Mouse (Mus musculus) heart, postnatal 4 days (tissue): ENCODE measurements around the gene Trim17. TPM values are rescaled to one million over a fixed set of nuclear protein-coding genes. Genes with fewer than 3 reads are reported as not detected.

Experiments
- DNase-seq: peaks from one replicate; pipeline ENCODE4 v3.0.0; 2021
- total RNA-seq, 2 experiments: library from RNA; stranded (reverse); gene quantifications; 2 replicates each; pipeline ENCODE4 v1.2.3; 2021

The Trim17 gene
- under 1 TPM in 1 of 2 experiments, not detected in 1; 0.10 TPM for total RNA-seq

DNA sequence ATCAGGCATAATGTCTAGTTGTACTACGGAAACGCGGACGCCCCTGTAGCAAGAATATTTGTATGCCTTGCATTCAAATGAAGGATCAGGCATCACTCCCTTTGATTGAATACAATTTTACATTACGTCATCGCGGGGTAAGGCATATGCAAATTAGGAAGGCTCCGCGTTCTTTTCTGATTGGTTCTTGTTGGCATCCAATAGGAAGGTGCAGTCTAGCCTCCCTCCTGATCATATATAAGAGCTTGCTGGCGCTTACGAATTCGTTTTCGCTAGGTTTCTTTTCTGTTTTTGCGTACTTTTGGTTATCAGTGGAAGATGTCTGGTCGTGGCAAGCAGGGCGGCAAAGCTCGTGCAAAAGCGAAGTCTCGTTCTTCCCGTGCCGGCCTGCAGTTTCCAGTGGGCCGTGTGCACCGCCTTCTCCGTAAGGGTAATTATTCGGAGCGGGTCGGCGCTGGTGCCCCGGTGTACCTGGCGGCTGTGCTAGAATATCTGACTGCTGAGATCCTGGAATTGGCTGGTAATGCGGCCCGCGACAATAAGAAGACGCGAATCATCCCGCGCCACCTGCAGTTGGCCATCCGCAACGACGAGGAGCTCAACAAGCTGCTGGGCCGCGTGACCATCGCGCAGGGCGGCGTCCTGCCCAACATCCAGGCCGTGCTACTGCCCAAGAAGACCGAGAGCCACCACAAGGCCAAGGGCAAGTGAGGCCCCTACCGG is at the start of gene Trim17, which contains the start of gene Hist3h2a:
Gene Trim17, plus strand, starts transcription at position 266 of the 723 bp plus-strand sequence.
Gene Hist3h2a, plus strand, starts transcription at position 266 of the 723 bp plus-strand sequence.
- DNase-seq, result peak; percentile 91

DNA sequence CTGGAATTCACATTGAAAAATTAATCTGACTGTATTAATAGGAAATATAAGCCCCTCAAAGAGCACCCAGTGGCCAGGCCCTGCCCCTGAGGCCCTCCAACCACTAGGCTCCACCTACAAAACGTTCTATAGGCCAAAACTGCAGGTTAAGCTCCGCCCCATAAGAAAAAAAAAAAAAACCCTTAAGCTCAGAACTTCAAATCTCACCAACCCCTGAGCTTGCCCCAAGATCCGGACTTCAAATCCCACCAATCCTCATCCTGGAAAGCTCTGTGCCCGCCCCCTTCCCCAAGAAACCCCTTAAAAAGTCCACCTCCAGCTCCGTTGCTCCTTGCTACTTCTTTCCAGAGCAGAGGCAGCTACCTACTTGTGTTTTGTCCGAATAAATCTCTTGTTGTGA is 49.6 kb upstream of the Trim17 start:
- DNase-seq, result peak; percentile 26

DNA sequence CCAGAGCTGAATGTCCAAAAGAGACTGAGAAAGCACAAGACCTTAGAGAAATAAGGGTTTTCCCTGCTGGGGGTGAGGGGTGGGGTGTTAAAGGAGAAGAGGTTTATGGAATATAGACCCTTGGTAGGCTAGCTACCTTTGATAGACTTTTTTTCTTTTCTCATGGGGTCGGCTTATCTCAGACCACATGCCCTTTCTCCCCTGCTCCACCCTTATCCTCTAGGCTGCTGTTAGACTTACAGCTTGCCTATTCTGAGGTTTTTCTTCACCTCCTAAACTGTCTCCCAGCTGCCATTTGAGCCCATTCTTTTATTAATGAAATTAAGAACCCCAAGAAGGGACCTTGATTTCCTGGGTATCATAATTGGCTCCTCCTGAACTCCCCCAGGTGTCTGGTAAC is 40.7 kb upstream of the Trim17 start:
- DNase-seq, result no peak

DNA sequence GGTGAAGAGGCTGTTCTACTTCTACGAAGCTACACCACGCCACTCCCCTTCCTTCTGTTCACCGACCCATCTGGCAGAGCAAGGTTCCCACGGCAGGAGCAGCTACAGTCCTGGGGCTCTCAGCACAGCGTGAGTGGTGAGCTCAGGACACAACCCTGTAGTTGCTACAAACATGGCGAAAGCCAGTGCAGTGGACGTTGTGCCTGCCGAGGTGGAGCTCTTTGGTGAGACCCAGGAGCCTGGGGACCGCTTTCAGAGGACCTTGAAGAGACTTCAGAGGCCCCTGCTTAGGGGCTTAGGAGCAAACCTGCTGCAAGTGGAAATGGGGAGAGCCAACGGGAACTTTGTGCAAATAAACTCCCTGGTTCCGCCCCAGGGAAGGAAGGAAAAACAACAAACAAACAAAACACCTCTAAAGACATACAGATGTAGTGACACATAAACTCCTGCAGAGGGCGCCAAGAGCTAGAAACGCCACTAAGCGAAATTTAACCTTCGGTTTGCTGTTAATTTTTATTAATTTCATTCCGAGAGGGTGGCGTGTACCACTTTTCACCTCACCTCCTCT is 39.9 kb upstream of the Trim17 start:
- peak; percentile 27 for DNase-seq

DNA sequence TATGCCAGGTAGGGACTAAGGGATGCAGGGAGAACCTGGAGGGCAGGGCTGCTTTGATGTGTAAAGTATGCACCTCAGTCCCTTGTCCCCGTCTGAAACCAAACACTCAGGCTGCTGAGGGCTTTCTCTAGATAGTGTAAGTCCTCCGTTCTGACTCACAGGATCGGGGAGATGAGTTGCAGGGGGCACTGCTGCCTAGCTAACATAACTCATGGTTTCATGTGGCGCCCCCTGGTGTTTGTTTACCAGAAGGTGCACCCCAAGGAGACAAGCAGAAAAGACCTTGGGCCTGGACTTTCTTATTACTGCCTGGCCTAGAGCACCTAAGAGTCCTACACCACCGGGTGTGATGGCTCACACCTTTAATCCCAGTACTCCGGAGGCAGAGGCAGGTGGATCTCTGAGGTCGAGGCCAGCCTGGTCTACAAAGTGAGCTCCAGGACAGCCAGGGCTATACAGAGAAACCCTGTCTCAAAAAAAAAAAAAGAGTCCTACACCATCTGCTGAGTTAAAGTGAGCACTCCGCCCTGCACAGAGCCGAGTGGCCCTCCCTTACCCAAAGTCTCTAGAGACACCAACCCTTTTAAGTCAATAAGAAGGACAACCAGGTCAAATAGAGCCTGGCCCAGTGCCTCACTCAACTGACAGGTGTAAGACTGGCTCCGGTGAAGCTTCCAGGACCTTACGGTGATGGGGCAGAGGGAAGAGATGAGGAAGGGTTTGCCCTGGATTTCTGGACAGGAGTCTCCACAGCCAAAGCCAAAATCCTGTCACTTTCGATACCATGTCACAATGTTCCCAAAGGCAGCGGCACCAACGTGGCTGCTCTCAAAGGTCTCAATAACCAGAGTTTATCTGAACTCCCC is 37.4 kb upstream of the Trim17 start:
- peak; percentile 56 for DNase-seq

DNA sequence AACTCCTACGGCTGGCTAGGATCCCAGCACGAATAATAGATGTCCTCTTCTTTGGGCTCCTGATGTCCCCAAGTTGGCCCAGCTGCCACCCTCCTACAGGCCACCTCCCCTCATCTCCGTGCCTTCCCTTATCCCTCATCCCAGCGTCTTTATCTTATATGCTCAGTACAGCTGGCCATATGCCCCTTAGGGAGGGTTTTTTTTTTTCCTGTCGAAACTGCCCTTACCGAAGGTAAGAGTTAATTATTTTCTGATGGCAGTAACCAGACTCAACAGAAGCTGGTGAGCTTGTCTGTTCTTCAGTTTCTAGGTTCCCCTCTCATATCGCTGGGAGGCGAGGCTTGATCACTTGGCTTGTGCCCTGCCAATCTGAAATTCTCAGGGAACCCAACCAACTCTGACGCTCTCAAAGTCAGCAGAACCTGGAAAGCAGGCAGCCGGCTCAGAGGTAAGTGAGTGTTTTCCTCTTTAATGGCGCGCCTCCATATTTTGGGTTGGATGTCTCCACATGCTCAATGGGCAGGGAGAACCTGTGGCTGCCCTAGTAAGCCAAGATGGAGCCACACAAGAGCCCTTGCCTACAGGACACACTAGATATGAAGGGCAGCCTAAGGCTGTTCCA is 36.6 kb upstream of the Trim17 start, which contains the start of gene Btnl10:
Gene Btnl10, plus strand, starts transcription at position 164 of the 622 bp plus-strand sequence.
- no peak for DNase-seq

DNA sequence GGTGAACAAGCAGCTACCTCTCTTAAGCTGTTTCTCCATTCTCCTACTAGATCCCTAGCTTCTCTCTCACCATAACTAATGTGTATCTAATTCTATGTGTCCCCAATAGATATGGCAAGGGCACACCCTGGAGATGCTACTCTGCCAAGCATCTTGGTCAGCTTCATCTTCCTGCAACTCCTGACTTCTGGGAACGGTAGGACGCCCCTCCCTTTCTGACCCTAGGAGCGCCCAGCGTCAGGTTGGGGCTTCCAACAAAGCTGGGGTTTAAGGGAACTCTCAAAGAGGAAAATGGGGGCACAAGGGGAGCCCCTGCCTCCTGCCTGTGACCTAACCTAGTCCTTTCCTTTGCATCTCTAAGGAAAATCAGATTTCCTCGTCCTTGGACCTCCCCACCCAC is 35.7 kb upstream of the Trim17 start:
- DNase-seq, result no peak

DNA sequence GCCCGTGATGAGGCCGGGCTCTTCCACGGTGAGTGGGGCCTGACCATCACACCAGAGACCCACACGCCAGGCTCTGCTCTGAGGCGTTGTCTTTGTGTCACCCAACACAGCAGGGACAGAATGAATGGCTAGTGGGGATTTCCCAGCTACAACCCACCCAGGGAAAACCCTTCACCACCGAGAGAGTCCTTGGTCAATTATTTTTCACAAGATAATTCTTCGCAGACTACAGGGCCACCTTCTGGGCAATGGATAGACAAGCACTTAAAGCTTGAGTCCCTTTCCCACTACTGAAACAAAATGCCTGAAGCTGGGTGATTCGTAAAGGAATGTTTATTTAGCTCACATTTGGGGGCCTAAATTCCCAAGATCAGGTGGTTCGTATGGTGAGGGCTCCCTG is 32.1 kb upstream of the Trim17 start:
- no peak for DNase-seq

DNA sequence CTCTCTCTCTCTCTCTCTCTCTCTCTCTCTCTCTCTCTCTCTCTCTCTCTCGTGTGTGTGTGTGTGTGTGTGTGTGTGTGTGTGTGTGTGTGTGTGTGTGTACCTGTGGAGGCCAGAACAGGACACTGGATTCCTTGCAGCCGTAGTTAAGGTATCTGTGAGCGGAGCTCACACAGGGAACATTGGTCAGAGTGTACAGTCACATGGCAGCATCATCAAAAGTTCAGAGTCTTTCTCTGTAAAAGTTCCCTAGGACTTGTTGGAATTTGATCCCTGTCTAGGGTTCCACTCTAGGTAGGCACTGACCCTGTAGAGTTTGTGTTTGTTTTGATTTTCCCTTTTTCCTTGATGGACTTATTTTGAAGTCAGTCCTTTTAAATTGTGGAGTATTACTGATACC is 27.8 kb upstream of the Trim17 start:
- DNase-seq, result no peak

DNA sequence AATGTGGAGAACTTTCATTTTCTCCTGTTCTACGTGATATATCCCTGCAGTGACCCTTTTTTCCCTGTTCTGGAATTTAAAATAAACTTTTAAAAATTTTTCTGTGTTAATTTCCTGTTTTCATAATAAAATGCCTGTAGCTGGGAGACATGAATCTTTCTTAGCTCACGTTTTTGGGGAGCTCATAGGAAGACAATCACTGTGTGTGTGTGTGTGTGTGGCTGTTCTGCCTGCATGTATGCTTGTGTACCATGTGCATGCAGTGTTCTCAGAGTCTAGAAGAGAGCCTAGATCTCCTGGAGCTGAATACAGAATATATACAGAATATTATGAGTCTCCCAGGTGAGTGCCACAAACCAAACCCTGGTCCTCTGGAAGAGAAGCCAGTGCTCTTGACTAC is 27.4 kb upstream of the Trim17 start:
- no peak for DNase-seq

DNA sequence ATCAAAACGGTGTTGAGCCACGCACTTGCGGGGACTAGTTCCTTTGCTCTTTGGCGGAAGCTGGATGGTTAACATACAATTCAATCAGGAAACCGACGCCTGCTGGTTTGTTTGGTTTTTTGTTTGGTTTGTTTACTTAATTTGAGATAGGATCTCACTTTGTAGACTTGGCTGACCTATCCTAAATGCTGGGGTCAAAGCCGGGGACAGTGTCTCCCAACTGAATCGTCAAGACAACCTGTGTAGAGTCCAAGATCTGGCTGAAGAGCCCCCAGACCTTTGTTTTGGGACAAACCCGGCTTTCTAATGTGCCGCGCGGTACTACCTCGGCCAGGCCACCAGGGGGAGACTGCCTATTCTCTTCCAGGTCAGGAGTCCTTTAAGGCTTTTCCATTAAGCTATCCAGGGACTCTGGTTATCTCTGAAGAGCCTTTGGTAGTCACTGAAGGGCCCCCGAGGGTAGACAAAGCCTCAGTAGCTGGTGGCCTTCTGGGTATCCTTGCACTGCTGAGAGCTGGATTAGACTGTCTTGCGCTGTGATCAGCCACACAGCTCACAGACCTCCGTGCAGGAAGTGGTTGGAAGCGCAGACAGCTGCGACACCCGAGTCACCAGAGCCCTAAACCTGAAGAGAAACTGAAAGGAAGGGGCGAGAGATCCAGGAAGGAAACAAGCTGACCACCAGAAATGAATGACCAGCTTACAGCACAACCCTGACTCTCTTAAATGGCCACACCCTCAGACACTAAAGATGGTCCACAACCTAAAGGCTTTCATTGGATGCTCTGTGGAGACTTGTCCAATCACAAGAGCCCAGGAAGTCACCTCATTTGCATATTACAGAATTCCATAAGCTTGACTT is 26.5 kb upstream of the Trim17 start:
- peak; percentile 71 for DNase-seq

DNA sequence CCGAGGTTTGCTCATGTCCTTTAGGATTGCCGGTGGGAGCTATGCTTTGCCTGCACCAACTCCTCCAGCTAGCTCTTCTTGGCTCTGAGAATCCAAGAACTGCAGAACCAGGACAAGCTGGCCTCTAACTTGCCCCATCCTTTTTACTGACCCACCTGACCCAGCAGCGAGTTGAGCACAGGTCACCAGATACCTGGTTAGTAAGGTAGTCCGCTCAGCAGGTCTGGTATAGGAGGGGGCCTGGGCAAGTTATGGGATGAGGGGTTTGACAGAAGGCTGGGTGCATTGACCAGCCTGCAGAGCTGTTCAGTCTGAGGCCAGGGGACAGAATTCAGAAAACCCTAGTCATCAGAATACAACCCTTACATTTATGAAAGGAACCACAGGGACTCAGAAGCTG is 25.4 kb upstream of the Trim17 start:
- DNase-seq, result no peak

DNA sequence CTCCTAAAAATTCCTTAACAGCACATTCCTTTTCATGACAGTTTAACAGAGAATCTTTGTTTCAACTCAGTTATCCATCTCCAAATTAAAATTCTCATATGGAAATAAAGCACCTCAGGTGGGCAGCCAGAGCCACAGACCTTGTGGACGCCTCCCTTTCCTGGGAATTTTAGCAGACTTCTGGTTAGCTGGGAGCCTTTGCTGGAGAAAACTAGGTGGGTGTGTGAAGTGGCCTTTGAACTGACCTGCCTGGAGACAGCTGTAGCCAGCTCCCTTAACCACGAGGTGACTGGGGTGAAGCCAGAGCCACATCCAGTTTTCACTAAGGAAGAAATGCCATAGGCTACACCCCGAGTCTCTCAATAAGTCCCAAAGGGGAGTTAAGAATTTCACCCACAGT is 24.8 kb upstream of the Trim17 start:
- no peak for DNase-seq

DNA sequence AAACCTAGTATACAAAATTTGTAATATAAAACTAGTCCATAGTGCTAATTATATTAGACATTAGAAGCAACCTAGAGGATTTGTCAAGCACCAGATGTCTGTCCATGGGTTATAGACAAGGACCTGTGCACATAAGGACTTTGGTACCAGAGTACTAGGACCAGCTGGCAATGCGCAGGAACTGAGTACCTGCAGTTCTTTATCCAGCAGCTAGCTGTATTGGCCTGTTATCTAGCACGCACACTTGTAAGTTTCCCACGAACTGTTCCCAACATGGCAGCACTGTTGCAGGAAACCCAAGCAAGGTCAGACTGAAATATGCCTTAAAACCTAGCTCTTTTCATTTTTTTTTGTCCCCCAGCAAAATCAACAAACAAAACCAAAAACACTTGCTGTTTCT is 24.2 kb upstream of the Trim17 start:
- no peak for DNase-seq

DNA sequence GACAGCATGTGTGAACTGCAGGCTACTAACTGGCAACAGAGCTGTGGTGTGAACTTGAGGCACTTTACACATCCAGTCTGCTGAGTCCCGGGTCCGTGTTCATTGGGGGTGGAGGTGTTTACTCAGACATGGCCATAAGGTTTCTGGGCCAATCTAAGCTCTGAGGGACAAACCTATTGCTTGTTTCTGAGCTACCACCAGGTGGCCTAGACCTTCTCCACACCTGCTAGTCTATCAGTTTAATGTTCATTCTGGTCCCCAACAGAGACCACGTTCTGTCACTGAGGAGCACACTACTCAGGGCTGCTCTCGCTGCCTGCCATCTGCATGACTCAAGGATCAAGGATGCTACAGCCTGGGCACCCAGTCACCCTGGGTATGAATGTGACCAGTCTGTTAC is 22.9 kb upstream of the Trim17 start:
- no peak for DNase-seq

DNA sequence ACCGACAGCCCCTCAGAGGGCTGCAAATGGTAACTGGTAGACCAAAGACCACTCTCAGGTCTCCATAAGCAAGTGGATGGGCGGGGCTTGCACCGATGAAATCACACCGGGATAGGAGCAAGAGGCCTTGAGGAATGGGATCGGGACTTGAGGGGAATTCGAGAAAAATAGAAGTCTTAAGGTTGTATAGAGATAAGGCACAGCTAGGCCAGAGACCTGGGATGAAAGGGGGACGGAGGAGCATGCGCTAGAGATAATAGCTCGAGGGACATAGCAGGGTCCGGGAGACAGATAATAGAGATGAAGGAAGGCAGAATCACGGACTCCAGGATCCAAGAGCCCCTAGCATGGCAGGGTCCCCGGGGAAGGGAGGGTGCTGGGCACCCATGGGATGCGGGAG is 16.6 kb upstream of the Trim17 start:
- DNase-seq, result no peak

DNA sequence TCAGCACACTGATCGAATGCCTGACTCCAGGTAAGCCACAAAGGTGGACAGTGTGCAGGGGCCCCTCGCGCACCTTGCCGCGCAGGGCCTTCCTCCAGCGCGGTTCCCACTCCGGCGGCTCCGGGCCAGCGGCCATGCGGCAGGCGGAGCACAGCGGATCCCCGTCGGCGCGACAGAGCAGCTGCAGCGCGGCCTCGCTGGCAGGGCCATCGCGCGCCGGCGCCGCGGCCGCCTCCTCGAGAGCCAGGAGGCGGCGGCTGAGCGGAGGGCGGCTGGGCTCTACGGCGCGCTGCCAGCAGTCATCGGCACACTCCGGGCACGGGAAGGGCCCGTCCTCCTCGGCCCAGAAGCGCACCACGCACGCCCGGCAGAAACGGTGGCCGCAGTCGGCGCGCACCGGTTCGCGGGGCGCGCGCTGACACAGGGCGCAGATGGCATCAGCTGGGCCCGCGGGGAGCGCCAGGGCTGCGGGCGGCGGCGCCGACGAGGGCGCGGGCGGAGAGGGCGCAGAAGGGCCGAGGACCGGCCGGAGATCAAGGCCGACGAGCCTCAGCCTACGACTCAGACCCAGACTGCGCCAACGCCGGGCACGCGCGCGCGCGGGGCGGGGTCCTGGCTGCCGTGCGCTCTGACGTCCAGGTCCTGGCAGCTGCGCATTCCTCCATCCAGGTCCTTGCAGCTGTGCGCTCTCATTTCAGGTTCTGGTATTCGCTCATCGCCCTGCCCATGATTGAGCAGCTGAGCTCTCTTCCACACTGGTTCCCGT is 16.0 kb upstream of the Trim17 start, which contains the start of gene Rnf187:
Gene Rnf187, minus strand, starts transcription at position 595 of the 766 bp plus-strand sequence.
- DNase-seq, result peak; percentile 91

DNA sequence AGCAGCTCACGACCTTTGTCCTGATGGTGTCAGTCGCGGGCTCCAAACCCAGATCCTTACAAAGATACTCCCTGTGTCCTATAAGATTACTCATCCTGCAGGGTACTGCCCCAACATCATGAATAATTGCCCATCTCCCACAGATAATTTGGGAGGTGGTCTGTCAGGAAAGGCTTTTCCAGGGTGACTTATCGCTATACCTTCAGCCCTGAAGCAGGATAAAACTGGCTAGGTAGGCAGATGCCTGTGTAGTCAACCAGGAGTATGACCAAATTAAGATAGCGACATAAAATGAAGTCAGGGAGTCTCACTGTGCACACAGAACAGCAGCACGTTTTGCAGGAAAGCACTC is 15.4 kb upstream of the Trim17 start:
- no peak for DNase-seq

DNA sequence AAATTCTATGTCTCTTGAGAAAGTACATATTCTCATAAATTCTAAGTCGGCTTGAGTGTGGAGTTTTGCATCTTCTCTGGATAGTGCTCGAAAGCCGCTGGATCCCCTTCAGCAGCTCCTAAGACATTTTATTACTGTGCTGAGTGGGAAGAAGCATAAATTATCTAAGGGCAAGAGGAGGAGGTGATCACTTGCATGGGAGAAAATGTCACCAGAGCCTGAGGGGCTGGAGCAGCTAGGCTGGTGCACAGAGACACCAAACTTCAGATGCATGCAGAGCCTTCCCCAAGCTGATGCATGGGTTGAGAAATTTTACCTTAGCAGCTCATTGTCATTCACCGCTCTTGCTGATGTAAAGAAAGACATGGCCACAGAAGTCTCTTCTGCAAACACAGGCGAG is 10.3 kb upstream of the Trim17 start:
- no peak for DNase-seq

DNA sequence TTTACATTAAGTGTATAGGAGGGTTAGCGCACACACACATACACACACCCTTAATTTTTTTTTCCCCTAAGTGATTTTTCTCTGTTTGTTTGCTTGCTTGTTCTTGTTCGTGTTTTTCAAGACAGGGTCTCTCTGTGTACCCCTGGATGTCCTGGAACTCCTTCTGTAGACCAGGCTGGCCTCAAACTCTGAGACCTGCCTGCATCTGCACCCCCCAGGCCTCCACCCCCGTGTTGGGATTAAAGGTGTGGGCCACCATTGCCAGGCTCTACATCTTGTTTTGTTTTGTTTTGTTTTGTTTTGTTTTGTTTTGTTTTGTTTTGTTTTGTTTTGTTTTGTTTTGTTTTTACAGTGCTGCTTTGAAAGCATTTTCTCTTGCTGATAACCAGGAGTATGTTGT is 7.2 kb upstream of the Trim17 start:
- no peak for DNase-seq
